Mouse (Mus musculus) olfactory bulb, adult 2 months (tissue): Measurements from ENCODE around the gene Pid1.

ENCODE experiments used
- CTCF ChIP-seq: fragments of 200-500 bp; IDR thresholded peaks from 2 replicates; pipeline ENCODE4 v1.5.1; 2012; ENCODE audit warnings: low read depth, mild to moderate bottlenecking, low read length, moderate library complexity; ENCODE audit not compliant: insufficient read depth
- POLR2A ChIP-seq: fragments of 200-500 bp; IDR thresholded peaks from 2 replicates; pipeline ENCODE4 v1.6.1; 2012; ENCODE audit warnings: mild to moderate bottlenecking, low read depth, low read length, moderate library complexity; ENCODE audit not compliant: insufficient read depth

DNA sequence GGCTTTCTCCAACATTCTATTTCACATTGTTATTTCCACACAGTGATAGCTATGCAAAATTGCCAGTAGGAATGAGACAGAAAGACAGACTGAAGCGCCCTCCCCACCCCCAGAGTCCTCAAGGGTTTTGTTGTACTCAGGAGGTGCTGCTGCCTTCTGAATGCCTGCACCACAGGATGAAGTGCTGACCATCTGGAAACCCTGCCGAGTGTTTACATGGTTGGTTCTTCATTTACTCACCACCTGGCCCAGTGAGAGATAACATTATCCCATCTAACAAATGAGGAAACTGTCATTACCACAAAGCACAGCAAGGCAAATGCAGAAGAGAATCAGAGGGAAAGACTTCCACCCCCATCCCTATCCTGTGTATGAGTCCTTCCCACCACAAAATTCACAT is 146.2 kb downstream of the Pid1 start:
- TF ChIP-seq CTCF (no peak), POLR2A (no peak)
